Mouse (Mus musculus) olfactory bulb, adult 2 months (tissue): ENCODE measurements around the gene Smg8. TPM values are rescaled to one million over a fixed set of nuclear protein-coding genes. Genes with fewer than 3 reads are reported as not detected.

Source experiments
- H3K27ac ChIP-seq: fragments of 200-500 bp; 2 replicates; pipeline ENCODE4 v1.5.1; 2012; ENCODE audit warnings: low read depth, low read length; ENCODE audit not compliant: insufficient read depth
- H3K4me1 ChIP-seq: fragments of 200-500 bp; 2 replicates; pipeline ENCODE4 v1.6.1; 2012; ENCODE audit warnings: low read length; ENCODE audit not compliant: control insufficient read depth, insufficient read depth
- H3K4me3 ChIP-seq: fragments of 200-500 bp; 2 replicates; pipeline ENCODE4 v1.5.1; 2012; ENCODE audit warnings: mild to moderate bottlenecking, low read depth, low read length, moderate library complexity; ENCODE audit not compliant: insufficient read depth
- CTCF ChIP-seq: fragments of 200-500 bp; IDR thresholded peaks from 2 replicates; pipeline ENCODE4 v1.5.1; 2012; ENCODE audit warnings: low read depth, mild to moderate bottlenecking, low read length, moderate library complexity; ENCODE audit not compliant: insufficient read depth
- POLR2A ChIP-seq: fragments of 200-500 bp; IDR thresholded peaks from 2 replicates; pipeline ENCODE4 v1.6.1; 2012; ENCODE audit warnings: mild to moderate bottlenecking, low read depth, low read length, moderate library complexity; ENCODE audit not compliant: insufficient read depth
- WGBS: fragments of 180-500 bp; shearing (Covaris S2); methylation state at CpG from one replicate; pipeline ENCODE4 v1.1.7; 2018; 5-methylcytosine and 5-hydroxymethylcytosine counted together
- polyA plus RNA-seq: library from polyadenylated mRNA; stranded (reverse); fragments of >200 nt; gene quantifications from 2 replicates; pipeline ENCODE4 v1.2.4, GENCODE M21; 2012; ENCODE audit warnings: low replicate concordance; ENCODE audit not compliant: missing spikeins, insufficient read depth, insufficient read length

The Smg8 gene
- polyA plus RNA-seq = not detected in 2 replicates

DNA sequence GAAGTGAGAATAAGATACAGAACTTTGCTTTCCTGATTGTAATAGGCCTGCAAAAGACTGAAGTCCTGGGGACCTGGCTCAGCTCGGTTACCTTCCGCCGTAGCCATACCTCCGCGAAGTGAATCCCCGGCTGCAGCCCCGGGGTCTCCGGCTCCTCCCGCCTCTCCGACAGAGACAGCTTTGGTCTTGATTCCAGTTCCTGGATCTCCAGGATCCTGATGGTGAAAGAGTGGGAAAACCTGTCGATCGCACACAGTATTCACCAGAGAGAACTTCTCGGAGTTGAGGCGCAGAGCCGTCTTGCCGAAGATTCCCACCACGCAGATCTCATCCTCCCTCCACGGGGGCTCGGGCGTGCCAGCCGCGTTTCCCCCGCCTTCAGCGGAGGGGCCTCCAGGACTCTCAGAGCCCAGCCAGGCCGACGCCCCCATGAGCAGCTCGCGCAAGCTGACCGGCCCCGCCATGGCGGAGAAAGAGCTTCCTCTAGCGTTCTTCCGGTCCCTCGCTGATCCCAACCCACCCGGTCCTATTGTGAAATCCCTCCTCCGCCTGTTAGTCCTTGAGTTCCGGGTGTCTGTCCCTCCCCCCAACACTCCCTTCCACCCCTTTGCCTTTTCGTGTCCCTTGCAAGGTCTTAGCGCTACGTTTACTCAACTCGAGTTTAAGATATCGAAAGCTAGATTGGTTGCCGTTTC lies at the start of gene Smg8:
TSS of gene Smg8 (minus strand) at position 485 of the 695 bp plus-strand sequence.
- peak within 1 kb of the TSS; percentile 88 for H3K4me3 ChIP-seq
- TF ChIP-seq CTCF (no peak), POLR2A (peak; percentile 68)
- H3K27ac ChIP-seq = peak within 1 kb of the TSS; percentile 23; the same call in 1 of the 2 replicates
- 1% methylated on average over 43 of the region's 43 CpGs for WGBS
- H3K4me1 ChIP-seq = peaks cover 13% of the 10 kb centered on the region

DNA sequence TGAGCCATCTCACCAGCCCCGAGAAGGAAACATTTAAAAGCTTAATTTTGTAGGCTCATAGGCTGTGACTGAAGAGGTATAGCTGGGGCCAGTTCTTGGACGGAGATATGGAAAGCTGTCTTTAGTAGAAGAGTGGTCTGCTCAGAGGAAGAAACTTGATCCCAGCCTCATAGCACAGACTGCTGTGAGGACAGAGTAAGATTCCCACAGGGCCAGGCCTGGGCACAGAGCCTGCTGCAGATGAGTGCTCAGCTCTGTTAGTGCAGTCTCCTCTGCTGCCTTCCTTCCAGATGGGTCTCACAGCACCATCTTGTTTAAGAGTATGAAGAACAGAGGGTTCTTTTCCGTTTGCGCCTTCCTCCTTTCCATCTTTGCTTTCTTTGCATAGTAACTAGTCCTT lies 49.7 kb upstream of the Smg8 start:
- WGBS = 84% methylated on average over 4 of the region's 4 CpGs
- no peak overlapping the region for H3K4me3 ChIP-seq
- TF ChIP-seq POLR2A (no peak), CTCF (no peak)

DNA sequence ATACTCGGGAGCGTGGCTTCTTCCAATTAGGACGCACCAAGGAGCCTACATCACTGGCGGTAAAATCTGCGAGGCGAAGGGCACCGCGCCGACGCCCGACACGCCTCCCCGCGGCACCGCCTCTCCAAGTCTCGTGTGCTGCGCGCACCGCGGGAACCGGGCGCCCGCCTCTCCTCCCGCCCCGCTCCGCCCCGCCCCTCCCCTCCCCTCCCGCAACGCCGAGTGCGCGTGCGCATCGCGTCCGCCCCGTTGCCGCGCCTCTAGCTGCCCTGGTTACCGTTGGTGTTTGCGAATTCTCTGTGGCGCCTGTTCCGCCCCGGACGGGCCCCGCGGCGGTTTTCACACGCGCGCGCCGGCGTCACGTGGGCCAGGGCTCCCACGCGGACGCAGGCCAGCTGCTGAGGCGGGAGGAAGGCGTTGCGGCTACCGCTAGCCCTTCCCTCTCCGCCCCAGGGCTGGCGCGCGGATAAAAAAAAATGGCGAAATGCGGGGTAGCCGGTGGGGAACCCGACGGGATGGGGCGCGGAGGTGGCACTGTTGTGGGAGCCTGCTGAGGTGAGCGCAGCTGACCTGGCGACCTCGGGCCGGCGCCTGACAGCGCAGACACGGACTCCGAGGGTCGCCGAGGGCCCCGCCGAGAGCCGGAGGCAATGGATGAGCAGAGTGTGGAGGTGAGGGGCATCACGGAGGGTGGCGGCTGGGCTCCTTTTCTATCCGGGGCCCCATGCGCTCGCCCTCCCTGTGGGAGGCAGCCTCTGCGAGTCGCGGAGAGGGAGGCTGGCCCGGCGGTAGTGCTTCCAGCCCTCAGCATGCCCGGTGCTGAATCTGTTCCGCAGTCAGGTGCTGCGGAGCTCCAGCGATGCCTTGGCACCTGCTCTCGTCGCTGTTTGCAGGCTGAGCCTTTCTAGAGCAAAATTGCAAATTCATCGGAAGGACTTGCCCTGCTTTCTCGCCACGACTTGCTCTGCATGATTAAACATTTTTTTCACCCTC lies 40.5 kb upstream of the Smg8 start, which contains the start of gene Trim37:
TSS of gene Trim37 (plus strand) at position 254 of the 993 bp plus-strand sequence.
- Histone ChIP-seq H3K4me3 (peak within 1 kb of the TSS; percentile 94), H3K27ac (peak within 1 kb of the TSS; percentile 69), H3K4me1 (peaks cover 5% of the 10 kb centered on the region; the same call in 1 of the 2 replicates)
- under 1% methylated on average over 103 of the region's 105 CpGs for WGBS
- TF ChIP-seq CTCF = no peak
- peak; percentile 73 for TF ChIP-seq POLR2A

More for the DNA sequence above, 49.7 kb upstream of the Smg8 start:
- no peak overlapping the region for H3K27ac ChIP-seq
- H3K4me1 ChIP-seq = no peaks in the 10 kb centered on the region

DNA sequence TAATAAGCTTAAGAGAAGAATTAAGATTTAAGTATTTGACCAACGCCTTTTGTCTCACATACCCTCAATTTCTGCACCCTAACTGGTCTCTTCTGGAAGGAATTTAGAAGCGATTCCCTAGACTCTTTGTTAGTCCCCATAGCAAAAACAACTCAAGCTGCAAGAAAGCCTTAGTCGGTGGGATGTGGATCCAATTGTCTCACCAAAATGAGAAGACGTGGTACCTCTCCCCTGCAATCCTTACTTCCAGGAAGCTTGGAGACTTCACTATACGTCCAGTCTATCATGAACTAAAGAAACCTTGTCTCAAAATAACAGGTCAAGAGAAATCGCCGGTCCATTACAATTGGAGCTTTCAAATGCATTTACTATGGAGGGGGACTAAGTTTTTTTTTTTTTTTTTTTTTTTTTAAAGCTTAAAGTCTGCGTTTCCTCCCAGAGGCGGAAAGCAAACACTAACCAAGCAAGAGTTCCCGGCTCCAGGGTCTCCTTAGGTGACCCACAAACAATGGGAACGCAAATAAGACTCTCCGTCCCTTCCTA lies 39.8 kb upstream of the Smg8 start:
- peaks cover 5% of the 10 kb centered on the region; the same call in 1 of the 2 replicates for H3K4me1 ChIP-seq
- no peak for TF ChIP-seq POLR2A
- TF ChIP-seq CTCF = no peak
- peak overlapping the region; percentile 94 for H3K4me3 ChIP-seq
- peak overlapping the region; percentile 46; the same call in 1 of the 2 replicates for H3K27ac ChIP-seq
- 1% methylated on average over 12 of the region's 12 CpGs for WGBS

DNA sequence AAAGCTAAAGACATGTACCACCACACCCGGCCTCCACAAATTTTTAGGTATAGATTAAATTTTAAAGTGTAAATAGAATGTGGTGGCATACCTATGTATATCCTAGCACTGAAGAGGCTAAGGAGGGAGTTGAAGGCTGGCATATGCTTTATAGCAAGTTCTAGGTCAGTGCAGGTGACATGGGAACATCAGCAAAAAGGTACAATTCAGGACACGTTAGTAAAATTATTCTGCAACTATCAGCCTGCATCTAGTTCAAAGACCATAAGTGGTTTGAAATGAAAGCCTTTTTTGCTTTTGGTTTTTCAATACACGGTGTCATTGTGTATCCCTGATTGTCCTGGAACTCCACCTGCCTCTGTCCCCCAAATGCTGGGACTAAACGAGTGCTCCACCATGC lies 39.0 kb upstream of the Smg8 start:
- Histone ChIP-seq H3K27ac (no peak overlapping the region), H3K4me1 (peaks cover 5% of the 10 kb centered on the region; the same call in 1 of the 2 replicates), H3K4me3 (no peak overlapping the region)
- TF ChIP-seq CTCF = no peak
- no peak for TF ChIP-seq POLR2A
- WGBS = 41% methylated on average over 4 of the region's 4 CpGs

DNA sequence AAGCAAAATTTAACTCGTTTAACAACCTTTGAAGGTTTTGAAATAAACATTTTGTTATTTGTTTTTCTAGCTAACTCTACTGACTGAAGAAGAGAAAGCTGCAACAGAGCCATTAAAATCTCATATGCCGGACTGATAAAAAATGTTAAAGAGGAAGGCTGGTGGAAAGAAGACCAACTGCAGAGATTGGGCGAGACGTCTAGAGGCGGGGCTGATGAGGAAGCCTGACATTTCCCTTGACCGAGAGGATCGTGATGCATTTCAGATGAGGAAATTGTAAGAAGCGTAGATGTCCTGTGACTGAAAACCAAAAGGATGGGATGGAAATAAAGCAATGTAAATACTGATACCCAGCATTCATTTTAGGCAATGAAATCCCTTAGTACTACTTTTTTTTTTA lies 35.3 kb upstream of the Smg8 start:
- WGBS = 52% methylated on average over 8 of the region's 8 CpGs
- H3K4me3 ChIP-seq = no peak overlapping the region
- TF ChIP-seq POLR2A (no peak), CTCF (no peak)
- H3K4me1 ChIP-seq = no peaks in the 10 kb centered on the region
- no peak overlapping the region for H3K27ac ChIP-seq

DNA sequence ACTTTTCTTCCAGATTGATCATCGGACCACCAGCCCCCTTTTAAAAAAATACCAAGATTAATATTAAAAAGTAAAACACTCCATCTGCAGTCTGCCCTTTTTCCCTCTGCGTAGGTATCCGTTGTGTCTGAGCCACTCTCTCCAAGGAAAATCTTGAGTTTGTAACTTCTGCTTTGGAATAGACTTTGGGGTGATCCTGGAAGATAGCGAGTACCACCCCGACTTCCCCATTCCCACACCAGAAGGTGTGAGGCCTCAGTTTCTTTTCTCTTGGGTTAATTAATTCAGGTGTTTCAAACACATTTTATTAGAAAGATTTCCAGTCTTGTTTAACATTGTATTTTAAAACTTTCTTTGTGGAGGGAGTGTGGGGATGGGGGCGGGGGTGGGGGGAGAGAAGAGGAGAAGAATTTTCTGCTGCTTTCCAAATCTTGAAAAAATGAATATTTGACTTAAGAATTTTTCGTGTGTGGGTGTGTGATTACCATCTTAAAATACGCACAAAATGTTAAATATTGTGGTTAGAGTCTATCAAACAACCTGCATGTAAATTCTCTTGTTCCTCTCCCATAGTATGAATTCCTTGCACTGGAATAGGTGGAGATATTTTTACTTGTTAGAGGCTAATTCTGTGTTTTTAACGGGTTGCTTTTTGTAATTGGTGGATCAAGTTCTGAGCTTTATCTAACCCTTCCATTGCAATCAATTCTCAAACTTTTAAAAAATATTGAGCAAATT lies 23.8 kb upstream of the Smg8 start:
- 4% methylated on average over 9 of the region's 9 CpGs for WGBS
- TF ChIP-seq POLR2A (no peak), CTCF (no peak)
- H3K4me3 ChIP-seq = peak overlapping the region; percentile 88
- H3K4me1 ChIP-seq = no peaks in the 10 kb centered on the region
- no peak overlapping the region for H3K27ac ChIP-seq
